Mouse (Mus musculus) thymus, adult 2 months (tissue): ENCODE measurements around the gene Gm17660.

ENCODE experiments used
- CTCF ChIP-seq: fragments of 200-500 bp; IDR thresholded peaks from 2 replicates; pipeline ENCODE4 v1.5.1; 2012; ENCODE audit warnings: mild to moderate bottlenecking, control low read depth, low read length, moderate library complexity, borderline replicate concordance; ENCODE audit not compliant: control insufficient read depth, poor library complexity, insufficient read depth; ENCODE audit errors: extremely low read depth
- POLR2A ChIP-seq: fragments of 200-500 bp; IDR thresholded peaks from 2 replicates; pipeline ENCODE4 v1.6.1; 2012; ENCODE audit warnings: mild to moderate bottlenecking, low read length, control low read depth, moderate library complexity; ENCODE audit not compliant: control insufficient read depth, poor library complexity, insufficient read depth; ENCODE audit errors: extremely low read depth

DNA sequence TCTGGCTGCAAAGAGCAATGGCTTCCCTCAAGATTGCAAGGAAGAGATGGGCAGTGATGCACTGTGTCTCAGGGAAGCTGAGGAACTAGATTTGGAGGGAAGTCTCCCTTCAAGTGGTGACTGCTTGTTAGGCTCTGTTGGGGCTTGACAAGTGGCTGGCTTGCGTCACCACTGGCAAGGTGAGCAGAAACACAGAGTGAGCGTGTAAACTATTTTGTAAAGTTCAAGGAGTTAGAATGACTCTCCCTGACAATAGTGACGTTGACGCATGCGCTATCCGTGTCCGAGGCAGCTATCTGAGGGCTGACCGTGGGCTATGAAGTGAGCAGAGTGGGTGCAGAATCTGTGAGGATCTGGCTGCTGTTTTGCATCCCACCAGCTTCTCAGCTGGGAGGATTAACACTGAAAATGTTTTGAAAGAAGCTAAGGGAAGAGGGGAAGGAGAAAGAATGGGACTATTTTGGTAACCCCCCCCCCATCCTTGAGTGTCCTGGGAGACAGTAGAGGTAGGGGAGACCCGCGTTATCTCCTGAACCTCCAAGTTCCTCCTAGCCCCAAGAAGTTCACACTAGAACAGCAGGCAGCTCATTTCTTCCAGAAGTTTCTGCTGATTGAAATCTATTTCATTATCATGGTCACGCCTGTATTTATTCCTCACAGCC, 18.1 kb upstream of the Gm17660 start:
- no peak for TF ChIP-seq POLR2A
- TF ChIP-seq CTCF: no peak
